In genomic region chr11:65402460-65403154, GRCm38 (mm10) we compare ENCODE assay signal across 13 mouse cellular contexts.
A peak's percentile ranks its signal among the peaks of the same experiment; 100 is the strongest.
DNase-seq lines count a peak whose midpoint lies in the region; ATAC-seq lines count a peak whose summit lies in the region.
"Had no signal": no experiment of that assay in that cellular context is flagged by ENCODE, and none has a peak within 500 bp of the region (broad histone marks: within the 10 kb centered on the region; RNA-seq: fewer than 3 reads in every experiment).

No protein-coding gene starts in this region.

- ATAC-seq in forebrain, embryonic 14.5 days: peak; percentile 73; the same call in 1 of the 2 replicates
- no peak for ATAC-seq in forebrain, embryonic 12.5 days (ENCODE audit: low FRiP score)
- ATAC-seq in lung, embryonic 15.5 days (ENCODE audit: borderline replicate concordance, extremely low read depth, low FRiP score, low TSS enrichment): peak; percentile 95

- H3K4me1 ChIP-seq in forebrain, embryonic 14.5 days (ENCODE audit: control insufficient read depth, insufficient read depth, low read length): no peaks in the 10 kb centered on the region
- H3K4me1 ChIP-seq in forebrain, embryonic 12.5 days: no peaks in the 10 kb centered on the region; the same call in 1 of the 2 replicates
- H3K4me1 ChIP-seq in lung, embryonic 15.5 days: 0 out of 2 replicates have a peak, but pooled peaks cover 2% of the 10 kb centered on the region

- H3K36me3 ChIP-seq in forebrain, embryonic 14.5 days (ENCODE audit: control insufficient read depth, insufficient read depth, low read length): no peaks in the 10 kb centered on the region
- no peaks in the 10 kb centered on the region for H3K36me3 ChIP-seq in forebrain, embryonic 12.5 days (replicated peaks)
- H3K36me3 ChIP-seq in lung, embryonic 15.5 days: no peaks in the 10 kb centered on the region
- H3K36me3 ChIP-seq: limb, embryonic 10.5 days had no signal

- H3K27ac ChIP-seq in forebrain, embryonic 14.5 days (ENCODE audit: low read depth, low read length): no peak overlapping the region
- no peak overlapping the region for H3K27ac ChIP-seq in forebrain, embryonic 12.5 days
- 0 out of 2 replicates have a peak overlapping the region, but pooled peaks have one; percentile 33 for H3K27ac ChIP-seq in lung, embryonic 15.5 days
- H3K27ac ChIP-seq: limb, embryonic 10.5 days; macrophage had no signal

- no peak overlapping the region for H3K4me2 ChIP-seq in forebrain, embryonic 14.5 days (ENCODE audit: low read length)
- H3K4me2 ChIP-seq in forebrain, embryonic 12.5 days: no peak overlapping the region
- no peak overlapping the region for H3K4me2 ChIP-seq in lung, embryonic 15.5 days

- no peak overlapping the region for H3K9ac ChIP-seq in forebrain, embryonic 14.5 days (ENCODE audit: low read length)
- no peak overlapping the region for H3K9ac ChIP-seq in forebrain, embryonic 12.5 days
- no peak overlapping the region for H3K9ac ChIP-seq in lung, embryonic 15.5 days

- peak; percentile 78 for DNase-seq in forebrain, embryonic 14.5 days (ENCODE audit: low spot score)
- DNase-seq in lung, postnatal 36 days: no peak
- DNase-seq in cerebellum, adult 18-20 months: peak; percentile 53 to 61
- peak; percentile 5 for DNase-seq in layer of hippocampus, adult 9-10 months (ENCODE audit: low spot score)
- no peak for DNase-seq in adrenal gland, adult (ENCODE audit: inconsistent age in 2 of 2, low spot score in 1 of 2)
- no peak for DNase-seq in left cerebral cortex, adult 11 months (ENCODE audit: low spot score)
- DNase-seq: B cell, adult 2 months; heart, postnatal 10 days; kidney, adult 8-10 months had no signal

- H3K9me3 ChIP-seq in forebrain, embryonic 14.5 days (replicated peaks; ENCODE audit: control insufficient read depth, low read length): no peaks in the 10 kb centered on the region
- no peaks in the 10 kb centered on the region for H3K9me3 ChIP-seq in forebrain, embryonic 12.5 days
- H3K9me3 ChIP-seq in lung, embryonic 15.5 days: no peaks in the 10 kb centered on the region
- H3K9me3 ChIP-seq: limb, embryonic 10.5 days had no signal

- no peak overlapping the region for H3K4me3 ChIP-seq in forebrain, embryonic 14.5 days (ENCODE audit: low read depth, low read length)
- H3K4me3 ChIP-seq in forebrain, embryonic 12.5 days (replicated peaks): no peak overlapping the region
- H3K4me3 ChIP-seq in lung, embryonic 15.5 days: no peak overlapping the region
- H3K4me3 ChIP-seq: limb, embryonic 10.5 days had no signal

- 74% methylated on average over 12 of the region's 12 CpGs for WGBS in forebrain, embryonic 14.5 days
- 83% methylated on average over 12 of the region's 12 CpGs for WGBS in forebrain, embryonic 12.5 days
- 37% methylated on average over 12 of the region's 12 CpGs for WGBS in lung, embryonic 15.5 days

- no peaks in the 10 kb centered on the region for H3K27me3 ChIP-seq in forebrain, embryonic 14.5 days (replicated peaks; ENCODE audit: control insufficient read depth, insufficient read depth, low read length)
- H3K27me3 ChIP-seq in forebrain, embryonic 12.5 days: no peaks in the 10 kb centered on the region
- no peaks in the 10 kb centered on the region for H3K27me3 ChIP-seq in lung, embryonic 15.5 days

Comparison
In these comparisons a context has a peak if more than half of its experiments do, and no peak if none do; other contexts are left out.
1. DNase-seq: peak in forebrain, embryonic 14.5 days (single experiment), cerebellum, adult 18-20 months (2 of 2) and layer of hippocampus, adult 9-10 months (single experiment); none in lung, postnatal 36 days (single experiment), adrenal gland, adult (0 of 2) and left cerebral cortex, adult 11 months (single experiment).